8 mouse cellular contexts compared by ENCODE assay signal in genomic region chr6:77650127-77650526, GRCm38 (mm10).
DNase-seq lines count a peak whose midpoint lies in the region; ATAC-seq and TF ChIP-seq lines count a peak whose summit lies in the region.

No protein-coding gene starts in this region.

- TF ChIP-seq CTCF in left cerebral cortex, adult 2 months (IDR thresholded peaks at IDR 0.05), result peak; percentile 76

- H3K27me3 ChIP-seq in hindbrain, embryonic 11.5 days (ENCODE audit: control insufficient read depth, insufficient read depth, low read length), result no peaks in the 10 kb centered on the region
- no peaks in the 10 kb centered on the region for H3K27me3 ChIP-seq in neural tube, embryonic 15.5 days (replicated peaks)

- no peak overlapping the region for H3K4me3 ChIP-seq in hindbrain, embryonic 11.5 days (ENCODE audit: low read depth, low read length)
- no peak overlapping the region for H3K4me3 ChIP-seq in left cerebral cortex, adult 2 months
- H3K4me3 ChIP-seq in neural tube, embryonic 15.5 days (replicated peaks), result no peak overlapping the region

- H3K9me3 ChIP-seq in hindbrain, embryonic 11.5 days (ENCODE audit: control insufficient read depth, low read length), result no peaks in the 10 kb centered on the region
- H3K9me3 ChIP-seq in neural tube, embryonic 15.5 days (replicated peaks), result no peaks in the 10 kb centered on the region

- DNase-seq in heart, postnatal 14 days, result peak; percentile 9 to 42
- no peak for DNase-seq in heart, adult 11 months
- DNase-seq in R1 (ENCODE audit: low read depth, low spot score), result peak; percentile 54
- peak; percentile 48 to 63 for DNase-seq in cerebellum, postnatal 36 days
- DNase-seq in hindbrain, embryonic 11.5 days (ENCODE audit: low spot score), result peak; percentile 76
- peak; percentile 66 to 75 for DNase-seq in left cerebral cortex, adult 2 months (ENCODE audit: extremely low spot score in 1 of 2, low spot score in 2 of 2)
- DNase-seq in spleen, postnatal 4 days (ENCODE audit: low spot score in 2 of 2), result no peak

- 16% methylated on average over 6 of the region's 6 CpGs for WGBS in hindbrain, embryonic 11.5 days
- WGBS in neural tube, embryonic 15.5 days, result 15% methylated on average over 6 of the region's 6 CpGs

- H3K27ac ChIP-seq in hindbrain, embryonic 11.5 days (ENCODE audit: low read depth, low read length), result no peak overlapping the region
- H3K27ac ChIP-seq in left cerebral cortex, adult 2 months, result no peak overlapping the region
- H3K27ac ChIP-seq in neural tube, embryonic 15.5 days (replicated peaks), result no peak overlapping the region

- no peak overlapping the region for H3K4me2 ChIP-seq in hindbrain, embryonic 11.5 days (replicated peaks; ENCODE audit: low read depth, low read length)
- no peak overlapping the region for H3K4me2 ChIP-seq in neural tube, embryonic 15.5 days

- peak; percentile 58; the same call in 1 of the 2 replicates for ATAC-seq in hindbrain, embryonic 11.5 days (ENCODE audit: low FRiP score)
- ATAC-seq in neural tube, embryonic 15.5 days (ENCODE audit: low FRiP score), result peak; percentile 49; the same call in 1 of the 2 replicates

- H3K4me1 ChIP-seq in hindbrain, embryonic 11.5 days (replicated peaks; ENCODE audit: control insufficient read depth, insufficient read depth, low read length), result no peaks in the 10 kb centered on the region
- no peaks in the 10 kb centered on the region for H3K4me1 ChIP-seq in neural tube, embryonic 15.5 days

- no peak overlapping the region for H3K9ac ChIP-seq in hindbrain, embryonic 11.5 days (ENCODE audit: low read depth, low read length)
- H3K9ac ChIP-seq in neural tube, embryonic 15.5 days (replicated peaks), result no peak overlapping the region

- intact Hi-C loops in heart, postnatal 14 days (cut with DNase I), result loop anchor here (5.0 kb wide), 1 partner anchor 187 kb away; no protein-coding TSS in a partner anchor
- intact Hi-C loops in left cerebral cortex, adult 2 months (cut with DNase I), result loop anchor here (5.0 kb wide), 2 partner anchors 327 to 672 kb away; partner anchors contain the start of gene Ctnna2

- no peaks in the 10 kb centered on the region for H3K36me3 ChIP-seq in hindbrain, embryonic 11.5 days (ENCODE audit: control insufficient read depth, insufficient read depth, low read length)
- no peaks in the 10 kb centered on the region for H3K36me3 ChIP-seq in neural tube, embryonic 15.5 days

Comparison
In these comparisons a context has a peak if more than half of its experiments do, and no peak if none do; other contexts are left out.
1. DNase-seq: peak in heart, postnatal 14 days (2 of 2), R1 (single experiment), cerebellum, postnatal 36 days (2 of 2), hindbrain, embryonic 11.5 days (single experiment) and left cerebral cortex, adult 2 months (2 of 2); none in heart, adult 11 months (single experiment) and spleen, postnatal 4 days (0 of 2).